ENCODE assay signal across 9 mouse cellular contexts in genomic region chr13:107371616-107372582, GRCm38 (mm10).
DNase-seq lines count a peak whose midpoint lies in the region; ATAC-seq lines count a peak whose summit lies in the region.
"Had no signal": no experiment of that assay in that cellular context is flagged by ENCODE, and none has a peak within 500 bp of the region (broad histone marks: within the 10 kb centered on the region; RNA-seq: fewer than 3 reads in every experiment).

No protein-coding gene starts in this region.

- no peak overlapping the region for H3K4me3 ChIP-seq in kidney, embryonic 15.5 days (replicated peaks)
- no peak overlapping the region for H3K4me3 ChIP-seq in midbrain, embryonic 11.5 days (ENCODE audit: low read depth, low read length)
- H3K4me3 ChIP-seq: erythroblast, embryonic 14.5 days had no signal

- peak overlapping the region; percentile 35 for H3K4me2 ChIP-seq in kidney, embryonic 15.5 days
- no peak overlapping the region for H3K4me2 ChIP-seq in midbrain, embryonic 11.5 days

- no peaks in the 10 kb centered on the region for H3K36me3 ChIP-seq in kidney, embryonic 15.5 days
- no peaks in the 10 kb centered on the region for H3K36me3 ChIP-seq in midbrain, embryonic 11.5 days (ENCODE audit: control insufficient read depth, insufficient read depth, low read length)

- ATAC-seq in kidney, embryonic 15.5 days (replicated peaks; ENCODE audit: low FRiP score): 0 out of 2 replicates have a peak, but pooled peaks have one; percentile 36
- no peak for ATAC-seq in midbrain, embryonic 11.5 days (ENCODE audit: low FRiP score)

- no peaks in the 10 kb centered on the region for H3K27me3 ChIP-seq in kidney, embryonic 15.5 days
- H3K27me3 ChIP-seq in midbrain, embryonic 11.5 days (ENCODE audit: control insufficient read depth, insufficient read depth, low read length): no peaks in the 10 kb centered on the region

- H3K9ac ChIP-seq in kidney, embryonic 15.5 days: no peak overlapping the region
- H3K9ac ChIP-seq in midbrain, embryonic 11.5 days (ENCODE audit: low read length): no peak overlapping the region

- 42% methylated on average over 17 of the region's 17 CpGs for WGBS in kidney, embryonic 15.5 days
- WGBS in midbrain, embryonic 11.5 days: 46% methylated on average over 17 of the region's 17 CpGs

- no peak overlapping the region for H3K27ac ChIP-seq in kidney, embryonic 15.5 days
- no peak overlapping the region for H3K27ac ChIP-seq in midbrain, embryonic 11.5 days (ENCODE audit: low read depth, low read length)
- H3K27ac ChIP-seq: macrophage had no signal

- no peaks in the 10 kb centered on the region for H3K4me1 ChIP-seq in kidney, embryonic 15.5 days
- H3K4me1 ChIP-seq in midbrain, embryonic 11.5 days (ENCODE audit: control insufficient read depth, insufficient read depth, low read length): no peaks in the 10 kb centered on the region

- H3K9me3 ChIP-seq in kidney, embryonic 15.5 days (replicated peaks): no peaks in the 10 kb centered on the region
- no peaks in the 10 kb centered on the region for H3K9me3 ChIP-seq in midbrain, embryonic 11.5 days (ENCODE audit: control insufficient read depth, low read length)

- peak; percentile 10 for DNase-seq in testis, postnatal 14 days (ENCODE audit: low spot score)
- DNase-seq in testis, postnatal 10 days (ENCODE audit: low spot score): no peak
- peak; percentile 89 to 94 for DNase-seq in adrenal gland, postnatal 36 days
- DNase-seq in urinary bladder, postnatal 36 days (ENCODE audit: low spot score in 2 of 2): peak; percentile 9 to 60
- no peak for DNase-seq in spleen, adult 12 weeks (ENCODE audit: low spot score)
- no peak for DNase-seq in midbrain, embryonic 11.5 days (ENCODE audit: low spot score, missing footprints)

Comparison
In these comparisons a context has a peak if more than half of its experiments do, and no peak if none do; other contexts are left out.
1. DNase-seq: peak in testis, postnatal 14 days (single experiment), adrenal gland, postnatal 36 days (2 of 2) and urinary bladder, postnatal 36 days (2 of 2); none in testis, postnatal 10 days (single experiment), spleen, adult 12 weeks (single experiment) and midbrain, embryonic 11.5 days (single experiment).